Mouse (Mus musculus) layer of hippocampus, adult 2 months (tissue): ENCODE measurements around the gene Vipas39. TPM values are rescaled to one million over a fixed set of nuclear protein-coding genes. Genes with fewer than 3 reads are reported as not detected.
"Not testable (repeated sequence)": the region's sequence is repeated elsewhere in the genome, so short reads cannot be mapped to it uniquely, and the experiment has no call there.

Experiments used
- DNase-seq, 2 experiments: peaks; one replicate each; pipeline ENCODE4 v3.0.0; 2022; ENCODE audit warnings: low spot score in 2 of 2
- H3K27ac ChIP-seq: fragments of 200-600 bp; 2 replicates; pipeline ENCODE4 v1.8.1; 2022
- H3K4me3 ChIP-seq: fragments of 200-600 bp; 2 replicates; pipeline ENCODE4 v1.8.1; 2022; ENCODE audit warnings: mild to moderate bottlenecking
- CTCF ChIP-seq: fragments of 200-600 bp; conservative IDR thresholded peaks from 2 replicates; pipeline ENCODE4 v1.8.1; 2022; ENCODE audit warnings: antibody characterized with exemption, mild to moderate bottlenecking, moderate library complexity
- total RNA-seq, 2 experiments: library from RNA; stranded (reverse); gene quantifications; 2 replicates each; pipeline ENCODE4 v1.2.3; 2021

Vipas39 gene
- total RNA-seq, 2 experiments from 2014 or later, result 58.2 to 64.0 TPM

DNA sequence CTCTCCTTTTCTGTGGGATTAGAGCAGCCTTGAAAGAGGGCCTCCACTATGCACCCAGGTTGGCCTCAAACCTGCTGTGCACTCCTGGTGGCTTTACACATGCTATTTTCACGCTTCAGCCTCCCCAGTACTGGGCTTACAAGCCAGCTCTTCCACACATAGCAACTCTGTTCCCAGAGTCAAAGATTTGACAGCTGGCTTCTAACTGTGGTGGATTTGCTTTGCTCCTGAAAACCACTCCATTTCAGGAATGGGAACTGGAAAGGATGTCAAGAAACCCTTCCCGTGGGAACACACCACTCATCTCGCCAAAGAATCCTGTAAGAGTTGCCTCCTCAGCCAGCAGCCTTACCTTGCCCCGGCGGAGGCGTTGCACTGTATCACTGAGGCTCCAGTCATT is 12.2 kb downstream of the Vipas39 start:
- Histone ChIP-seq H3K4me3 (no peak overlapping the region), H3K27ac (no peak overlapping the region)
- TF ChIP-seq CTCF, result no peak
- DNase-seq, result no peak

DNA sequence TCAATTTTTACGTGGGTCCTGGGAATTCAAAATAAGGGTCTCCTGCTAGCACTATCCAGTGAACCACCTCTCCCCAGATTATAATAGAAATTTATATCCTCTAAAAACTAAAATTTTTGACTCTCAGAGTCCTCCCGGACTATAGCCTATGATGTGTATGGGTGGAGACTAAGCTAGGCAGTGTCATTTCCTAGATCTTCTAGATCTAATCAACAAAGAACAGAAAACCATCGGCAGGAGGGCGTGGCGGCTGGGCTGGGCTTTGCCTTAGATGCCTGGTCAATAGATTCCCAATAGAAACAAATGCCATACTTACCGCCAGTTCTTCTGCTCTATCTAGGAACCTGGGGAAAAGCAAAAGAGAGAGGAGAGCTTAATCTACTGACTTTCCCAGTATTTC is 15.9 kb downstream of the Vipas39 start:
- TF ChIP-seq CTCF, result no peak
- DNase-seq, result no peak

DNA sequence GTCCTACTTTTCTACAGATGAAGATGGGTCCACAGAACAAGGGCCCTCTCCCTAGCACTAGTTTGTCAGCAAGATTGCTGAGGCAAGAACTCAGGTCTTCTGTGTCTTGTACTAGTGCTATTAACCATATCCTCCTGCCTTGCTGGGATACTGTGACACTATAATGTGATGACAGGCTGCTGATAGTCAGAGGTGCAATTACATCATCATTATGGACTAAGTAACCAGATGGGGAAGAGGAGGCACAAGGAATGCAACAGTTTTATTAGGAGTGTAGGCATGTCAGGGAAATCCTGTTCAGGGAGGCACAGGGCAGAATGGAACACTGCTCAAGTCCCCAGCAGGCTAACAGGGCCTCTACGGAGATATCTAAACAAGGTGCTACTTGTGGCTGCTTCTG is 27.4 kb downstream of the Vipas39 start, which contains the start of gene Noxred1:
Gene Noxred1 (minus strand): TSS at position 101 of the 400 bp plus-strand sequence.
- no peak for TF ChIP-seq CTCF
- H3K4me3 ChIP-seq, result no peak within 1 kb of the TSS
- no peak within 1 kb of the TSS for H3K27ac ChIP-seq
- no peak for DNase-seq

More for the DNA sequence above, 15.9 kb downstream of the Vipas39 start:
- Histone ChIP-seq H3K27ac (no peak overlapping the region), H3K4me3 (no peak overlapping the region)

DNA sequence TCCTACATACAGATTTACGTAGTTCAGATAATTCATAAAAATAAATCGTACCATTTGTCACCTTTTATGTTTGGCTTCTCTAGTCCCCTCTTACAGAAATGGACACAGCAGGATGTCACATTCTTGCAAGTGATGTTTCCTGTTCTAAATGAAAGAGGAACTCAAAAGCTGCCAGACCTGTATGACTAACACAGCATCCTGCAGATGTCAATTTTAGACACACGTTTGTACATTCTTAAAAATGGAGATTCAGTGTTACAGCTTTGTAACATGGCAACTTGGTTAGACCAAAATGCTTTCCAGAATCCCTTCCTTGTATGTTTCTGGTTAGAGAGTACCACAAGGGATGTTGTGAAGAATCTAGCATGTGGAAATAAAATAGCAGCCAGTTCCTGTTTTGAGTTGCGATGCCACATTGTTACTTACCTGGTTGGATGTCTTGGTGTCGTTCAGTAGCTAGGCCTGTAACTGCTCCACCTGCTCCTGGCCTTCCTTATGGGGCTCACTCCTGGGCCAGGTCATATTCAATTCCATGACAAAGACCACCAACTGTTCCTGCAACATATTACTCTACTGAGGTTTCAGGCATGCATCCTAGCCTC is 29.1 kb downstream of the Vipas39 start:
- H3K27ac ChIP-seq, result no peak overlapping the region
- DNase-seq, result no peak
- no peak overlapping the region for H3K4me3 ChIP-seq
- TF ChIP-seq CTCF, result no peak

DNA sequence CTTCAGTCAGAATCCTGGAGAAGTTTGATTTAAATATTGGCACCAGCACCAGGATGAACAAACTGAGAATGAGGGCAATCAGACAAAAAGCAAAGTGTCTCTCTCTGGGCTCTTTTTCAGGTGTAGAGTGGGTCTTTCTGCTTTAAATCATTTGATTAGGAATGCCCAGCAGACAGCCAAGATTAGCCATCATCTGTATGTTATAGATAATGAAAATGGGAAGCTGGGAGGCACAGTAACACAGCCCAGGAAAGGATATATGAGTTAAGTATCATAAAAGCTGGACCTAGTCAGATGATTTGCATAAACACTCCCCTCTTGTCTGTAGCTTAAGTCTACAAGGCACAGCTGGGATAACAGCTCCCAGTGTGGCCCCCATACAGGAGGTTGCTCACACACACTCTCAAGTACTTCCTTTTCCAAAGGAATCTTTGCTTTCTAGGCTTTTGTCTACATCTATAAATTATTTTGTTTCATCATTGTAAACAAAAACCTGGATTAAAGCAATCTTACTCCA is 35.6 kb downstream of the Vipas39 start:
- DNase-seq, result no peak
- Histone ChIP-seq H3K27ac (no peak overlapping the region), H3K4me3 (no peak overlapping the region)
- TF ChIP-seq CTCF, result no peak

DNA sequence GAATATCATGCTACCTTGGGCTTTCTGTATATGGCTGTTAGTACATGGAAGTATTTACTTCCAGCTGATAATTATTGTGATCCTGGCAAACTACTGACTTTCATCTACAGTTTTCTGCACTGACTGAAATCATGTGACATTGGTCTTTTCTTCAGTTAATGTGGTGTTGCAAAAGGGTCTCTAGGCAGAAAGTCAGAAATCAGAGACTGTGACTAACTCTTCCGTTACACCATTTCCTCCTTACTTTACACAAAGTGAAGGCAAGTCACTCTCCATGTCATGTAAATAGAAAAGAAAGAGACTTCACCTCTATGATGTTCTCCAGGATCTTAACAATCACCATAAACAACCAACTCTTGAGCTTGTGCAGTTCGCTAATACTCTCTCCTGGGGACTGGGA is 36.4 kb downstream of the Vipas39 start:
- DNase-seq, result no peak
- no peak overlapping the region for H3K4me3 ChIP-seq
- TF ChIP-seq CTCF, result no peak
- no peak overlapping the region for H3K27ac ChIP-seq

DNA sequence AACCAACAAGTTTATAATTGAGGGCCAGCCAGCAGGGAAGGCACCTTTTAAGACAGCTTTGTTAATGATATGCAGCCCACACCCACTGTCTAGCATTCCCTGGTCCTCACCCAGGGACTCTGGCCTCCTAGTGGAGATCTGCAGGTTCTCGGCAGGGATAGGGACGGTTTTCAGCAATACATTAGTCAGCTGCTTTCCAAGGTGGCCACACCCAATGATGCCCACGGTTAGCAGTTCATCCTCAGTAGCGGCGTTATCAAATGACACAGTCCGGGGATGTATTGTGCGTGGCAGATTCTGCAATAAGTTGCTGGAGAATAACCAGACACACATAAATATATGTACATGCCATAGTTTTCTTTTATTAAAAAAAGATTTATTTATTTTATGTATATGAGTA is 39.3 kb downstream of the Vipas39 start:
- TF ChIP-seq CTCF, result no peak
- DNase-seq, result no peak

DNA sequence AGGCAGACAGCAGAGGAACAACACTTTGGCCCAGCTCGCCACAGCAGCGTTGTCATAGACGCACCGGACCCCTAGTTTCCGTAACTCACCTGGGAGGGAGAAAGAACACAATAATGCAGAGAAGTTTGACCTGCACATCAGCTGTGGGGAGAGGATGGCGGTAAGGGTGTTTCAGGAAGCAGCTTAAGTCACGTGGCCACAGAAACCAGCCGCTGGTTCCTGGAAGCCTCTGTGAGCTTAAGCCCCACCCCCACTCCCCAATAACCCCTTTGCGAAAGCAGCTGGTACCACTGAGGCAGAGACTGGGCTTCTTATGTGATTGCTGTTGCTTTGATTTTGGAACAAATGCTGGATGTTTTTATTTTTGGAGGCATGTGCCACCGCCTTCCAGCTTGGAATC is 41.1 kb downstream of the Vipas39 start:
- DNase-seq, result no peak
- Histone ChIP-seq H3K27ac (no peak overlapping the region), H3K4me3 (no peak overlapping the region)
- no peak for TF ChIP-seq CTCF

More for the DNA sequence above, 39.3 kb downstream of the Vipas39 start:
- H3K4me3 ChIP-seq, result no peak overlapping the region
- H3K27ac ChIP-seq, result no peak overlapping the region

DNA sequence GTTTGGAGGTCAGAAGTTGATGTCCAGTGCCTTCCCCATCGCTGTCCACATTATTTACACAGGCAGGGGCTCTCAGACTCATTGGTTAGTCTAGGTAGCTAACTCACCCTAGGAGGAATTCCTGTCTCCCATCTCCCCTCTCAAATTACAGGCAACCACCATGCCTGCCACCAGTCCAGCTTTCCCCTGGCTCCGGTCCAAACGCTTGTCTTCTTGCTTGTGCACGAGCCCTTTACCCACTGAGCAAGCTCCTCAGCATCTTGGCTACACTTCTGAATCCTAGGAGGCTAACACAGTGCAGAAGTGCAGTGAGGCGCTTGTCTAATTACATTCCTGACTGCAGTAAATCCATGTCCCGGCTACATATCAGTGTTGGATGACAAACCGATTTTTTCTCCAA is 46.7 kb downstream of the Vipas39 start:
- H3K27ac ChIP-seq, result no peak overlapping the region
- no peak for DNase-seq
- H3K4me3 ChIP-seq, result no peak overlapping the region
- TF ChIP-seq CTCF, result no peak

DNA sequence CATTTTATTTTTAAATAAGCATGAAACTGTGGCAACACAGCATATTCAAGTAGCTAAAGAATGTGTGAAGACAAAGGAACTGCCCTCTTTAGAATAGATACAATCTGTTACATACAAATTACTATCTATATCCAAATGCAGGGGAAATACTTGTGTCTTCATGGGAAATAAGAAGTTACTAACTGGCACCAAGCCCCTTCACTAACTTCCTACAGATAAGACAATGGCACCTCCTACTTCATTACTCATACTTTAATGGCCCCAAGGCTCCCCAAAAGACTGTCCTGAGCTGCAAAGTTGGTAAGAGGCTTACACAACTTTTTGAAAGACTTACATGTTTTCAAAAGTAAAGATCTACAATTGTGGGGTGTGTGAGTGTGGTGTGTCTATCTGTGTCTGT is 48.5 kb downstream of the Vipas39 start:
- TF ChIP-seq CTCF, result no peak
- DNase-seq, result no peak
- H3K4me3 ChIP-seq, result no peak overlapping the region
- no peak overlapping the region for H3K27ac ChIP-seq

DNA sequence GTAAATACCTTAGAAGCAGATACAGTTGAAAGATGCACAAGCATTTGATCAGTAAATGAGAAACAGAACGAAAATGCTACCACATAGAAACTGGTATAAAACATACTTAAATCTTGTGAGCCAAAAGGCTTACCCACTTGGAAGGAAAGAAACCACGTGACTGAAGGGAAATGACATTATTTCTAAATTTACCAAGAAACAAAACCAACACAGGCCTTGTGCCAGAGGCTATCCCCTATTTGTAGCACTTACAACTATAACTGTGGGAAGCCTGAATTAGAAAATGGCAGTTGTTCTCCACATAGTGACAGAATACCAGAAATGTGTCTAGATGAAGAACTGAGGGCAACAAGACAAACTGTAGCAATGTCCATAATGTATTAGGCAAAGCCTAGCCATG is 50.0 kb downstream of the Vipas39 start:
- Histone ChIP-seq H3K4me3 (no peak overlapping the region), H3K27ac (no peak overlapping the region)
- no peak for DNase-seq
- TF ChIP-seq CTCF, result no peak

DNA sequence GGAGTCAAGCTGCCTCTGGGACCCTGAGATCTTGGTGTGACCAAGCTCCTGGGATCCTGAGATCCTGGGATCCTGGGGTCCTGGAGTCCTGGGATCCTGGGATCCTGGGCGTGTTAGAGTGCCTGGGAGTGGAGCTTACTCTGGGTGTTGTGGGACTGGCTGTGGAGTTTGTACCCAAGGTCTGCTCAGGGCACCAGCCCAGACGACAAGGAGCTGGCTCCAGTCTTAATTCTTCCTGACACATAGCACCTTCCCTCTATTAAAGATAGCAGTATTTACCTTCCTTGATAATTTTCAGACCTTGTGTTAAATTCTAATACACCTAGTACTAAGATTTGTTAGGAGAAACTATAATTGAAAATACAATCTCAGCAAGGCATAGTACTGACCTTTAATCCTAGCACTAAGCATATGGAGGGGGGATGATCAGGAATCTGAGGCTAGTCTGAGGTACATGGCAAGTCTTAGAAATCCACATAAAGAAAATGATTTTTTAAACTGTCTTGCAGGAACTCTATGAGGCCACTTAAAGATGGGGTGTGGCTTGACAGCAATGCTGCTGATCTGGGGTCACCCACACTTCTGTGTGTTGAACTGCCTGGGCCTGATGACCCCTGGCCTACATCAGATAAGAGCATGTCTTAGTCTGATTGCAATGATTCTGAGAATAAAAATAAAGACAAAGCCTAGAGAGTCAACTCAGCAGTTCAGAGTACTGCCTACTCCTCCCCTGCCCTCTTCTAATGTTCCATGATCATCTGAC is 53.0 kb downstream of the Vipas39 start:
- no peak overlapping the region for H3K4me3 ChIP-seq
- no peak for TF ChIP-seq CTCF
- H3K27ac ChIP-seq, result no peak overlapping the region
- no peak for DNase-seq

DNA sequence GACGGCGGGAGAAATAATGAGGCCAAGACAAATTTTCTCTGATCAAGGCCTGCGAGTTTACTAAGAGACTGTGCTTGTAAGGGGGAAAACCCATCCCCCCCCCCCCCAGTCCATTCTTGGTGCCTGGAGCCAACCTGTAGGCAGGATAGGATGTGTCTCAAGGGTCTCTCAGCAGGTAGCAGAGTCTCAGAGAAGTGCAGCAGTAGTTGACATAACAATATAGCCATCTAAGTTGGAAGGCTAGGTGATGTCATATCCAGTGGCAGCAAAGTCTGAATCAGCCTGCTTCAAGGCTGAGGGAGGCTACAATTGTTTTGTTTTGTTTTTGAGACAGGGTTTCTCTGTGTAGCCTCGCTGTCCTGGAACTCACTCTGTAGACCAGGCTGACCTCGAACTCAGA is 60.3 kb downstream of the Vipas39 start:
- H3K27ac ChIP-seq, DNase-seq, H3K4me3 ChIP-seq: not testable (repeated sequence)

DNA sequence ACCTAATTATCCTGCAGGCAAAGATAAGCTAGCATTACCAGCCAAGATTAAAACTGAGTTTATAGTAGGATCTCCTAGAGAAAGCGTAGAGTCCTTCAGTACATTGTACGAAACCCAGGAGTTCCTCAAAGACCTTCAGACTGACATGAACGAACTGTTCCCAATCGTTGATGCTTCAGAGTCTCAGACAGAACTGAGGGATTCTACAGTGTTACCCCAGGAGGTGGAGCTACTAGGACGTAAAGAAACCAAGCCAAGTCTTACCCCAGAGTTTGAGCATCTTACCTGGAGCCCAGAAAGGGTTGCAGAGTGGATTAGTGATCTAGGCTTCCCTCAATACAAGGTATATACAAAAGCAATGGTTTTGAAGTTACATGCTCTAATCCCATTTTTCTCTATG is 64.4 kb downstream of the Vipas39 start:
- no peak for DNase-seq
- no peak overlapping the region for H3K4me3 ChIP-seq
- TF ChIP-seq CTCF, result no peak
- H3K27ac ChIP-seq, result no peak overlapping the region
